Mouse (Mus musculus) kidney, embryonic 16.5 days (tissue): ENCODE data around the gene Ndufb5. TPM values are rescaled to one million over a fixed set of nuclear protein-coding genes. Genes with fewer than 3 reads are reported as not detected.

Experiments used
- ATAC-seq: fragments of 200-750 bp; cut with Nextera tagmentation; 2 replicates; pipeline ENCODE4 v1.8.0; 2017; ENCODE audit warnings: moderate TSS enrichment; ENCODE audit not compliant: low FRiP score, low TSS enrichment
- H3K27ac ChIP-seq: fragments of 300-500 bp; sonication (generic); 2 replicates; pipeline ENCODE4 v1.5.1; 2014; ENCODE audit warnings: low read length
- H3K27me3 ChIP-seq: fragments of 300-500 bp; sonication (generic); 2 replicates; pipeline ENCODE4 v1.6.1; 2014; ENCODE audit warnings: low read length, control low read depth, mixed read lengths; ENCODE audit not compliant: insufficient read depth
- H3K36me3 ChIP-seq: fragments of 300-500 bp; sonication (generic); 2 replicates; pipeline ENCODE4 v1.6.1; 2014; ENCODE audit warnings: low read length, control low read depth, mixed read lengths; ENCODE audit not compliant: insufficient read depth
- H3K4me1 ChIP-seq: fragments of 300-500 bp; sonication (generic); 2 replicates; pipeline ENCODE4 v1.6.1; 2014; ENCODE audit warnings: low read length, control low read depth, mixed read lengths; ENCODE audit not compliant: insufficient read depth
- H3K4me2 ChIP-seq: fragments of 300-500 bp; sonication (generic); replicated peaks from 2 replicates; pipeline ENCODE4 v1.6.1; 2014; ENCODE audit warnings: low read depth, low read length
- H3K4me3 ChIP-seq: fragments of 300-500 bp; sonication (generic); 2 replicates; pipeline ENCODE4 v1.5.1; 2014; ENCODE audit warnings: mild to moderate bottlenecking, low read length
- H3K9ac ChIP-seq: fragments of 300-500 bp; sonication (generic); replicated peaks from 2 replicates; pipeline ENCODE4 v1.6.1; 2014; ENCODE audit warnings: low read length
- H3K9me3 ChIP-seq: fragments of 300-500 bp; sonication (generic); 2 replicates; pipeline ENCODE4 v1.6.1; 2016; ENCODE audit warnings: low read length, control low read depth
- WGBS: fragments of 180-500 bp; shearing (Covaris S2); extraction: QIAGEN DNeasy Blood & Tissue Kit; methylation state at CpG from one replicate; pipeline ENCODE4 v1.1.7; 2014; 5-methylcytosine and 5-hydroxymethylcytosine counted together
- polyA plus RNA-seq: library from polyadenylated mRNA; unstranded; fragments of >200 nt; fragmentation: Nextera tagmentation; extraction: Ambion mirVana; gene quantifications from 2 replicates; pipeline ENCODE4 v1.2.1, GENCODE M21; 2015

Ndufb5 gene
- polyA plus RNA-seq, 1 experiment from 2014 or later = 325 TPM

- H3K4me2 ChIP-seq = no peak overlapping the region
- no peaks in the 10 kb centered on the region for H3K27me3 ChIP-seq
- no peaks in the 10 kb centered on the region for H3K4me1 ChIP-seq
- WGBS = 92% methylated on average over 3 of the region's 3 CpGs
- no peak for ATAC-seq
- H3K27ac ChIP-seq = no peak overlapping the region
- no peaks in the 10 kb centered on the region for H3K9me3 ChIP-seq
- H3K9ac ChIP-seq = no peak overlapping the region
- peaks cover 39% of the 10 kb centered on the region for H3K36me3 ChIP-seq
- H3K4me3 ChIP-seq = no peak overlapping the region
Measured at GRCm38 (mm10) chr3:32754384-32754915, 17.7 kb downstream of the Ndufb5 start.

GRCm38 (mm10) chr3:32759212-32759611 is 22.4 kb downstream of the Ndufb5 start:
- 74% methylated on average over 5 of the region's 5 CpGs for WGBS
- Histone ChIP-seq H3K9ac (no peak overlapping the region), H3K9me3 (no peaks in the 10 kb centered on the region), H3K4me1 (no peaks in the 10 kb centered on the region), H3K4me2 (no peak overlapping the region), H3K27me3 (no peaks in the 10 kb centered on the region), H3K27ac (no peak overlapping the region), H3K4me3 (no peak overlapping the region), H3K36me3 (0 out of 2 replicates have a peak, but pooled peaks cover 3% of the 10 kb centered on the region)
- no peak for ATAC-seq

GRCm38 (mm10) chr3:32762962-32763361 is 26.2 kb downstream of the Ndufb5 start:
- H3K4me1 ChIP-seq = no peaks in the 10 kb centered on the region
- H3K36me3 ChIP-seq = no peaks in the 10 kb centered on the region
- WGBS = 63% methylated on average over 8 of the region's 8 CpGs
- H3K27me3 ChIP-seq = no peaks in the 10 kb centered on the region
- no peak overlapping the region for H3K27ac ChIP-seq
- ATAC-seq = no peak
- H3K4me3 ChIP-seq = no peak overlapping the region
- no peak overlapping the region for H3K9ac ChIP-seq
- H3K4me2 ChIP-seq = no peak overlapping the region
- H3K9me3 ChIP-seq = no peaks in the 10 kb centered on the region

- H3K27me3 ChIP-seq = no peaks in the 10 kb centered on the region
- no peaks in the 10 kb centered on the region for H3K36me3 ChIP-seq
- H3K9ac ChIP-seq = no peak overlapping the region
- 45% methylated on average over 7 of the region's 7 CpGs for WGBS
- ATAC-seq = no peak
- H3K4me1 ChIP-seq = no peaks in the 10 kb centered on the region
- H3K9me3 ChIP-seq = no peaks in the 10 kb centered on the region
- H3K4me2 ChIP-seq = no peak overlapping the region
- H3K27ac ChIP-seq = no peak overlapping the region
- no peak overlapping the region for H3K4me3 ChIP-seq
Measured at GRCm38 (mm10) chr3:32763902-32764301, 27.1 kb downstream of the Ndufb5 start.

- Histone ChIP-seq H3K27me3 (no peaks in the 10 kb centered on the region), H3K9me3 (no peaks in the 10 kb centered on the region), H3K9ac (no peak overlapping the region), H3K36me3 (no peaks in the 10 kb centered on the region), H3K4me3 (no peak overlapping the region), H3K4me2 (no peak overlapping the region), H3K27ac (no peak overlapping the region), H3K4me1 (no peaks in the 10 kb centered on the region)
- ATAC-seq = no peak
- 78% methylated on average over 2 of the region's 2 CpGs for WGBS
Measured at GRCm38 (mm10) chr3:32770781-32771180, 34.0 kb downstream of the Ndufb5 start.

Other genes starting within 250 kb of the Ndufb5 start
- 0.23 and 0.26 TPM in 2 replicates for gene Kcnmb3, start 244.8 kb upstream of the Ndufb5 start, polyA plus RNA-seq
- gene Zfp639, start 226.7 kb upstream of the Ndufb5 start, polyA plus RNA-seq = 38.6 and 42.2 TPM in 2 replicates
- 35.2 and 37.6 TPM in 2 replicates for gene Mfn1, start 207.5 kb upstream of the Ndufb5 start, polyA plus RNA-seq
- gene Gnb4, start 120.4 kb upstream of the Ndufb5 start, polyA plus RNA-seq = 54.5 and 60.7 TPM in 2 replicates
- 188 and 196 TPM in 2 replicates for gene Actl6a, start 30.7 kb upstream of the Ndufb5 start, polyA plus RNA-seq
- gene Mrpl47, start 615 bp downstream of the Ndufb5 start, polyA plus RNA-seq = 31.9 and 33.3 TPM in 2 replicates
- 4.5 and 5.2 TPM in 2 replicates for gene Usp13, start 80.6 kb downstream of the Ndufb5 start, polyA plus RNA-seq